Mouse (Mus musculus): ENCODE results near the gene Rps6ka2.

DNA sequence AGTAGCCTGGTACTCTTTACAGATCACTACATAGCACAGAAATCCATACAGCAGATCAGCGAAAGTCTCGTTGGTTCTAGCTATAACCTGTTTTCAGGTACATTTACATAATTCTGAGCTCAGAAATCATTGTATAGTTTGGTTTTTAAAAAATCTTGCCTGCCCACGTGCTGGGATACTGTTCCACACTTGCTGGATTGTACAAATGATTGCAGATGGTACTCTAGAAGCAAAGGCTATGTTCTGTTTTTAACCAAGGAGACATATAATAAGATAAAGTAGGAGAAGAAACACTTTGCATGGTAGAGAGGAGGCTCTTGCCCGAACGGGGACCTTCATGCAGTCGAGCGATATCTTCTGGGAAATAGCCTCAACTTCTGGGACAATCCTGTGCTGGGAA lies 17.3 kb upstream of the Rps6ka2 start:
- TF ChIP-seq CTCF (IDR thresholded peaks at IDR 0.05; ENCODE audit: control insufficient read depth, insufficient read depth, insufficient read length) = no peak
- TF ChIP-seq MAX (IDR thresholded peaks at IDR 0.05) = no peak
- TF ChIP-seq MYOD1 (IDR thresholded peaks at IDR 0.05; ENCODE audit: control insufficient read depth, insufficient read length, low read depth) = no peak
- no peak for TF ChIP-seq FOSL1 (IDR thresholded peaks at IDR 0.05; ENCODE audit: insufficient read depth, low read length, poor library complexity, severe bottlenecking)
- no peak for TF ChIP-seq USF1 (IDR thresholded peaks at IDR 0.05; ENCODE audit: low read depth)
- TF ChIP-seq CEBPB (IDR thresholded peaks at IDR 0.05; ENCODE audit: low read depth) = no peak
- no peak for TF ChIP-seq MYOG (IDR thresholded peaks at IDR 0.05; ENCODE audit: control insufficient read depth, extremely low read depth, insufficient read length)

All from C2C12 (cell line).